Mouse (Mus musculus) mouse embryonic stem cell (cell line): ENCODE measurements at regions not wholly inside any gene's neighbourhood (a gene's known extent, or its start where the extent isn't known, plus 50 kb on each side); places are given as distances from the start of the nearest gene placed in this dataset.

Experiments
- in situ Hi-C, 2 experiments: fragments of 300-500 bp; cut with MboI; formaldehyde crosslinking; loops; 1 replicate in 1 of 2; 3 replicates in 1 of 2; pipeline ENCODE4 v1.14.3; 2019 to 2020; ENCODE audit warnings: low sequenced_read_pairs in 2 of 2, low pct_unique_long_range_greater_than_20kb in 1 of 2, mixed read lengths in 1 of 2; ENCODE audit not compliant: unreplicated experiment in 1 of 2

DNA sequence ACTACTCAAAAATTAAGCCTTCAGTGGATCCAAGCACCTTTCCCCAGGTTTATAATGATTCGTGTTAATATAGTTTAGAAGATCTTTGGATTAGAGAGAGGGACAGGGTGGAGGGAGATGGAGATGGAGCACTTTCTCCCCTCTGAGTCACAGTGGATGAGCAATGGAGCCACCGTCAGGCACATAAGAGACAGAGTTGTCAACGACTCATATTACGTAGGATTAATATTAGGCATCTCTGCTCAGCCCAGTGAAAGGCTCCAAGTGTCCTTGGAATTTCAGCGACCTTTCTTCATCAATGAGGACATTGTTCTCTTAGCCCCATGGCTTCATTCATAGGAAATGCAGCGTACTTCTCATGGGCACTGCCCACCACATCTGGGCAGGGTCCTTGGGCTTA is 270.4 kb downstream of the Plpp3 start:
- in situ Hi-C loops, result no loop called here

DNA sequence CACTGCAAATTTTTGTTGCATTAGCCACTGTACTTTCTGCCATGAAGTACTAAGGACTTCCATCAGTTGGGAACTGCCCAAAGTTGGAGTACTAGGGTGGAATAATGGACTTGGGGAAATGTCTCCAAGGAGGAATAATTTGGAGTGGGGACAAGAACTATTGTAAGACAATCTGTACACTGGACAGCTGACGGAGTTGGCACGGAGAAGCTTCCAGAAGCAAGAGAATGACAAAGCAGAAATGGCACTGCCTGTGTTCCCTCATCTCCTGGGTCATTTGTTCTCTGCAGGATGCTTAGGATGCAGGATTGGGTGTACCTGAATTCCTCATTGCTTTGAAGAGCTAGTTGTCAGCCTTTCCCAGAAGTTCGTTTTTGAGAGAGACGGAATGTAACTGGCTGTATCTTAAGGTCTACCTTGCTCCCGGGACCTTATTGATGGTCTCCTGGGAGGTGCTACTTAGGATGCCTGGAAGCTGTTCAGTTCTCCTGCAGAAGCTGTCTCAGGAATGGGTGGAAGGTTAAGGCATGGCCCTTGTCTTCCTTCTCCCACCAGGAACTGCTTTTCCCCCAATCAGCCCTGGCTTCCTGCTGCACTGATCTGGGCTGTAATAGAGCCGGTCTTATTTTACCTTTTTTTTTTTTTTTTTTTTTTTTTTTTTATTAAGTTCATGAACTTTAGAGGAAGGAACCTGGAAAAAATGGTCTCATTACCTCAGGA is 272.4 kb downstream of the Plpp3 start:
- in situ Hi-C loops, result no loop called here

GRCm38 (mm10) chr4:105432461-105432860 is 275.3 kb downstream of the Plpp3 start:
- in situ Hi-C loops, result no loop called here

- in situ Hi-C loops, result no loop called here
These were observed 280.0 kb downstream of the Plpp3 start for GRCm38 (mm10) chr4:105437141-105437540.

DNA sequence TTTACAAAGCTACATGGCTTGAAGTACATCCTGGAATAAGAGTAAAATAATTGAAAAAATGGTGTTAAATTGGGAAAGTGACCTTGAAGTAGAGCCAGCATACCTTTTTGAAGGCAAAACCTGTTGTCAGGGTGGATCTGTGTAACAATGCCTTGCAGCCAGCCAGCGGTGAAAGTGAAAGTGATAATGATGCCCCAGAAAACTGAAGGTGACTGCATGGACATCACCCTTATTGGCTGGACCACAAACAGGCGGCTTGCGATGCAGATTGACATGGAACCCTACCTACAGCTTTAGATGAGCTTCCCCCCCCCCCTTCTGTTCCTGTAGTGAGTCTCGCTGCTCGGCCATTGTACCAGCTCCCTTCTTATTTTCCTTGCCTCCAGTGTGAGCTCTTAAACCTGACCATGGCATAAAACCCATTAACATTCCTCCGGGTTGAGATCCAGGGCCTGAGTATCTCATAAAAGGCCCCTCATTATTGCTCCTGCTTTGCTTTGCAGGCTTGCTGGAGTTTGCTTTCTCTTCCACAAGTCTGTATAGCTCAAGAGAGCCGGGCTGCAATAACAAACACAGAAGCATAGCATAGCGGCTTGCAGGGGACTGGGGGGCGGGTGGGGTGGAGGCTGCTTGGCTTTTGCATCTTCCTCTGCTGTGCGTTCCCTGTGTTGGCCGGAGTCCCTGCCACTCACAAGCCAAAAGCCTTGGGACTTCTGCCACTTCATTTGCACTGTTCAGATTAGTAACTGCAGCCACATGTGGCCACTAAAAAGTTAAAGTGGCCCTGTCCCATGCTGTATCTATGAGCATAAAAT is 292.1 kb downstream of the Plpp3 start:
- in situ Hi-C loops, result no loop called here

DNA sequence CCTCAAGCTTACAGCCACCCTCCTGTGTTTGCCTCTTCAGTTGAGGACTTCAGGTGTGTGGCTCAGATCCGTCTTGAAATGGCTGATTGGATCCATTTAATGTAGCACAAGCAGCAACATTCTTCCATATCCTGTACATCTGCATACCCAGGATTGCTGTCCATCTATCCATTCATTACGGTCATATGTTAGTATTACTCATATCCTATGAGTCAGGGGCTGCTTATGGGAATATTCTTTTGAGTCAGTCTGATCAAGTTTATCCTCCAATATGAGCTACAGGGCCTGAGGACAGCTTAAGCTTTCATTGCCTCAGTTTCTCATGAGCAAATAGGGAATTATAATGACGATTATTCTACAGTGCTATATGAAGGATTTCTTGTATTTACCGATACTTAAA is 293.7 kb downstream of the Plpp3 start:
- in situ Hi-C loops, result no loop called here

DNA sequence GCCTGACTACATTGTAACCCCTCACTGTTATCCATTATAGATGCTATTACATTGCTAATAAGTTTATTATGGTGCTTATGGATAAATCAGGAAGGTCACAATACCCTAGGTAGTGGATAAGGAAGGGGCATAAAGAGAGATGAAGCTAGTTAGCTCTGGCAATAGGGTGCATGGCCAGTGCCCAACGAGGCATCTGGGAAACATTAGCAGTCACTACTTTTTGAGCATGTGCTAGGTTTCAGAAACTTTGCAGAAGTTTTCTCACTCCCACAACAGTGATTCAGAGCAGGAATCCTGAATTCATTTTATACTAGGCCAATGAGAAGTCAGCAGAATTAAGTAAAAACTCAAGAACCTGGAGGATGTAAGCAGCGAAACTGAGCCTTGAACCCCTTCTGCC is 294.7 kb downstream of the Plpp3 start:
- in situ Hi-C loops, result no loop called here

- in situ Hi-C loops, result no loop called here
These were observed 299.9 kb downstream of the Plpp3 start for GRCm38 (mm10) chr4:105456955-105457621.

GRCm38 (mm10) chr4:105459991-105460688 is 303.0 kb downstream of the Plpp3 start:
- in situ Hi-C loops, result no loop called here

GRCm38 (mm10) chr4:105460689-105461005 is 303.5 kb downstream of the Plpp3 start:
- in situ Hi-C loops, result no loop called here

DNA sequence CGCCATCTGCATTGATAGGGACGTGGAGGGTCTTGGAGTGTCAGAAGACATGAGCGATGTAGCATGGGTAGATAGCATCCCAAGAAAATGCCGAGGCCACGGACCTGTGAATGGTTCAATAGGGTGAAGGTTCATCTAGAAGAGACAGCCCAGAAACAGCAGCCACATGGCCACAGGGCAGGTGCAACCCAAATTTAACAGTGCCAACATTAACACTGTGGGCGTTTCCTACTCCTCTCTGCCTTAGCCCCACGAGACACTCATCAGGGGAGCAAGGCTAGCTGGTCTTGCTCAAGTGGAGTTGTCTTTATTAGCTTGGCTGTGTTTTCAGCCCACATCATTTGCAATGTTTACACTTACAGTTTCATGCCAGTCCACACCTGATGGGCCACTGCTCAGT is 310.7 kb downstream of the Plpp3 start:
- in situ Hi-C loops, result no loop called here

DNA sequence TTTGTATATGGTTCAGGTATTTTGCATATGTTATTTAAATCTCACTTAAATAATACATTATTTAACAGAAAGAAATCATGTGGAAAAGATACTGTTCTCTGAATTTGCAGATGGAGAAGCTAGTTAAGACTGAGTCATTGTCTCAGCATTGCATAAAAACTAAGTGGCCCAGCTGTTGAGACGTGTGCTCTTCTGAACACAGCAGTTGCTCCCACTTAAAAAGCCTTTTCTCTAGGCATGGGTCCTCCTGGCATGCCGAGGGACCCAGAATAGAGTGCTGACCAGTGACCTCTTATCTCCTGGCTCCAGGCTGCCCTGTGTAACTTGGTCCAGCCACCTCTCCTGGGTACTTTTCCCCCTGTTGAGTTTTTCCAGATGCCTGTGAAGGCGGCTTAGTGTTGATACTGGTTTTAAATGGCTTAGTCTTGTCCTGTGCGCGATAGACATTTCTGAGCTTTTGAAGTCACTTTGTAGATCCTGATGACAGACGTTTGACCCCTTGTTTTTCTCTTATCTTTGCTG is 312.2 kb downstream of the Plpp3 start:
- in situ Hi-C loops, result no loop called here

DNA sequence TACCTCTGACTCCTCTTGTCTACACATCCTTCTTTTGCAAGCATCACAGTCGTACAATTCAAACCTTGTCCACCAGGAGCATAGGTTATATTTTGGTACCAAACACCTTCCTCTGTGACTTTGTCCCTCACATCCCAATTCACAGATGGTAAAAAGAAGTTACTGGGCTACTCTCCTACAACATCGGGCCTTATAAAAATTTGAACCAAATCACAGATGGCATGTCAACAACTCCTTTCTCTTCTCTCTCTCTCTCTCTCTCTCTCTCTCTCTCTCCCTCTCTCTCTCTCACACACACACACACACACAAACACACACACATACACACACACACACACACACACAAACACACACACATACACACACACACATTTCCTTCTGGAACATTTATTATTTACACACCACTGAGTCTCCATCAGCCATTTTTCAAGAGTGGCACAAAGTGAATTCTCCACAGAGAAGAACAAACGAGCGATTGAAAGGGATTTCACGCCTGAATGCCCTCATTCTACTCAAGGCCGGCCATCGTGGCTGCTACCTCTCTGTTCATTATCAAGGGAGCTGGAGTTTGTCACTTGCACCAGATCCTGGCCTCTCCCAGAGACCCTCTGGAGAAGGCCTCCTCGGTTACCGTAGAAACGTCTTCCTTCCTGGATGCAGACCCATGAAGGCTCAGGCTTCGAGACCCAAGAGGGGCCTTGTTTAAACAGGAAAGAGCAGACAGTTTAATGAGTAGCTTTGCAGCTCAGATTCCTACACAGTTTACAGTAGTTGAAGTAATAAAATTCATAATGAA is 314.7 kb upstream of the Gm12728 start:
- in situ Hi-C loops, result no loop called here

GRCm38 (mm10) chr4:105476332-105476731 is 313.3 kb upstream of the Gm12728 start:
- in situ Hi-C loops, result no loop called here

- in situ Hi-C loops, result no loop called here
These were observed 303.3 kb upstream of the Gm12728 start for GRCm38 (mm10) chr4:105486376-105486775.

- in situ Hi-C loops, result no loop called here
These were observed 293.5 kb upstream of the Gm12728 start for GRCm38 (mm10) chr4:105496176-105496575.

GRCm38 (mm10) chr4:105506190-105506589 is 283.5 kb upstream of the Gm12728 start:
- in situ Hi-C loops, result no loop called here

- in situ Hi-C loops, result no loop called here
These were observed 282.4 kb upstream of the Gm12728 start for GRCm38 (mm10) chr4:105507221-105507620.
